Mouse (Mus musculus): ENCODE data around the gene Sgce.

GRCm38 (mm10) chr6:4652596-4653134 is 94.3 kb downstream of the Sgce start:
- no peak for TF ChIP-seq POLR2A (IDR thresholded peaks at IDR 0.05; ENCODE audit: control insufficient read depth, low read depth, low read length)
- no peak for TF ChIP-seq CTCF (IDR thresholded peaks at IDR 0.05; ENCODE audit: control insufficient read depth, insufficient read depth, insufficient replicate concordance, low read depth, low read length)

Measured in testis, adult 2 months (tissue).